Mouse (Mus musculus) midbrain, embryonic 13.5 days (tissue): ENCODE measurements around the gene Zfp110. TPM values are rescaled to one million over a fixed set of nuclear protein-coding genes. Genes with fewer than 3 reads are reported as not detected.

ENCODE experiments used
- polyA plus RNA-seq: library from polyadenylated mRNA; unstranded; fragments of >200 nt; fragmentation: Nextera tagmentation; extraction: Ambion mirVana; gene quantifications from 2 replicates; pipeline ENCODE4 v1.2.1, GENCODE M21; 2015

Zfp110 gene
- polyA plus RNA-seq, 1 experiment from 2014 or later, result 31.9 TPM

Other genes starting within 250 kb of the Zfp110 start
- 0.01 TPM in 1 of 2 replicates, not detected in the other for gene Vmn2r53, start 226.0 kb upstream of the Zfp110 start, polyA plus RNA-seq
- not detected in 2 replicates for gene Vmn2r54, start 194.4 kb upstream of the Zfp110 start, polyA plus RNA-seq
- not detected in 2 replicates for gene Vmn2r55, start 149.8 kb upstream of the Zfp110 start, polyA plus RNA-seq
- gene Vmn2r56, start 99.8 kb upstream of the Zfp110 start, polyA plus RNA-seq, result 0.03 TPM in 1 of 2 replicates, not detected in the other
- gene Zscan18, start 31.1 kb upstream of the Zfp110 start, polyA plus RNA-seq, result 20.8 and 21.4 TPM in 2 replicates
- gene Zfp329, start 15.9 kb upstream of the Zfp110 start, polyA plus RNA-seq, result 33.9 and 36.3 TPM in 2 replicates
- 7.4 and 7.6 TPM in 2 replicates for gene Zfp128, start 46.4 kb downstream of the Zfp110 start, polyA plus RNA-seq
- 10.4 and 10.5 TPM in 2 replicates for gene Zscan22, start 63.1 kb downstream of the Zfp110 start, polyA plus RNA-seq
- 680 and 686 TPM in 2 replicates for gene Rps5, start 87.5 kb downstream of the Zfp110 start, polyA plus RNA-seq
- gene Rnf225, start 92.7 kb downstream of the Zfp110 start, polyA plus RNA-seq, result 0.69 and 1.1 TPM in 2 replicates
- gene Zfp324, start 131.1 kb downstream of the Zfp110 start, polyA plus RNA-seq, result 13.7 and 15.4 TPM in 2 replicates
- gene Zfp446, start 143.1 kb downstream of the Zfp110 start, polyA plus RNA-seq, result 14.3 and 16.2 TPM in 2 replicates
- 0.11 and 0.23 TPM in 2 replicates for gene Slc27a5, start 163.4 kb downstream of the Zfp110 start, polyA plus RNA-seq
- 240 and 273 TPM in 2 replicates for gene Trim28, start 164.4 kb downstream of the Zfp110 start, polyA plus RNA-seq
- gene Zbtb45, start 175.3 kb downstream of the Zfp110 start, polyA plus RNA-seq, result 37.3 and 41.2 TPM in 2 replicates
- gene Chmp2a, start 200.0 kb downstream of the Zfp110 start, polyA plus RNA-seq, result 181 and 186 TPM in 2 replicates
- gene Ube2m, start 203.5 kb downstream of the Zfp110 start, polyA plus RNA-seq, result 63.1 and 91.6 TPM in 2 replicates
- 6.8 and 7.1 TPM in 2 replicates for gene Mzf1, start 220.0 kb downstream of the Zfp110 start, polyA plus RNA-seq